Mouse (Mus musculus): ENCODE measurements at regions not wholly inside any gene's neighbourhood (a gene's known extent, or its start where the extent isn't known, plus 50 kb on each side); places are given as distances from the start of the nearest gene placed in this dataset.

DNA sequence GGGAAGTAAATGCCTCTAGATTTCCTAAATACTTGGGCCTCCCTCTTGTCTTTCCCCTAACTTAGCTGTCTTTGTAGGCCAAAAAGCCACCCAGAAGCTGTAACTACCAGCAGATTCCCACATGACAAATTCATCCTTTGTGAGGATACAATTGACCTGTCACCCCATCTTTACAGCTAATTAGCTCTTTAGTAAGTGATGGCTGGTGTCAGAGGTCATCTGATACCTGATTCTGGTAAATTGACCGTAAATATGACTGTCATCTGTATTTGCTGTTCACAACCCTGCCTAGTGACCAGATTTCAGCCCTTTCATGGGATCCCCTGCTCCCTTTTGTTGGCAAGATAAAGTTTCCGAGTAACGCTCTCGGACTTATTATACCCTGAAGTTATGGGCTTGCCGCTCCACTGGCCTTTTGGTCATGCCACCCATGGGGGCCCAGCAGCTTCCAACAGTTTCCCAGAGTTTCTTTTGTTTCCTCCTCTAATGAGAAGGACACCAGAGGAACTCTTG lies 279.5 kb downstream of the Gpat3 start:
- H3K4me3 ChIP-seq (replicated peaks in 1 of 3; ENCODE audit: low read depth in 2 of 3, low read length in 2 of 3, poor library complexity in 1 of 3), result no peak overlapping the region
- no peak overlapping the region for H3K4me2 ChIP-seq (ENCODE audit: insufficient read depth, low read depth, poor library complexity, severe bottlenecking)
- no peak overlapping the region for H3K27ac ChIP-seq (ENCODE audit: insufficient read depth, low read depth)
- no peaks in the 10 kb centered on the region for H3K79me2 ChIP-seq (replicated peaks; ENCODE audit: control insufficient read depth, extremely low read depth, insufficient read depth, poor library complexity, severe bottlenecking)
- peaks cover 4% of the 10 kb centered on the region in 2 experiments; a peak in 3 of 4 replicates for H3K4me1 ChIP-seq (ENCODE audit: control insufficient read depth in 1 of 2, insufficient read depth in 2 of 2)
- in situ Hi-C loops (cut with MboI; ENCODE audit: low pct_ligation_motif_present, low pct_unique_long_range_greater_than_20kb, low sequenced_read_pairs), result loop anchor here (10.0 kb wide), 1 partner anchor 100 kb away; no protein-coding TSS in a partner anchor
- H3K27me3 ChIP-seq (replicated peaks), result no peaks in the 10 kb centered on the region
- TF ChIP-seq USF2 (conservative IDR thresholded peaks at IDR 0.05; ENCODE audit: low read depth, low read length) (no peak), PAX5 (IDR thresholded peaks at IDR 0.05; ENCODE audit: low read length) (no peak), ZNF384 (IDR thresholded peaks at IDR 0.05; ENCODE audit: low read depth, low read length) (no peak), NELFE (IDR thresholded peaks at IDR 0.05; ENCODE audit: low read depth, low read length) (no peak), MAZ (IDR thresholded peaks at IDR 0.05; ENCODE audit: low read depth, low read length) (no peak), ELF1 (IDR thresholded peaks at IDR 0.05; ENCODE audit: low read depth, low read length) (no peak), USF1 (IDR thresholded peaks at IDR 0.05; ENCODE audit: low read depth, low read length) (no peak), CHD2 (IDR thresholded peaks at IDR 0.05; ENCODE audit: low read length) (no peak), HCFC1 (IDR thresholded peaks at IDR 0.05; ENCODE audit: low read depth, low read length) (no peak), POLR2A (IDR thresholded peaks at IDR 0.05; ENCODE audit: low read depth, low read length) (no peak), SIN3A (IDR thresholded peaks at IDR 0.05; ENCODE audit: low read length) (no peak), MAFK (IDR thresholded peaks at IDR 0.05; ENCODE audit: insufficient replicate concordance, low read length) (no peak), CTCF (conservative IDR thresholded peaks at IDR 0.05 in 1 of 2, IDR thresholded peaks at IDR 0.05 in 1 of 2; ENCODE audit: low read depth in 2 of 2, low read length in 2 of 2) (no peak), ETS1 (conservative IDR thresholded peaks at IDR 0.05; ENCODE audit: low read depth, low read length) (no peak), EP300 (IDR thresholded peaks at IDR 0.05; ENCODE audit: low read length) (no peak), RCOR1 (conservative IDR thresholded peaks at IDR 0.05; ENCODE audit: low read depth, low read length) (no peak), TCF12 (IDR thresholded peaks at IDR 0.05; ENCODE audit: low read depth, low read length) (no peak), CHD1 (IDR thresholded peaks at IDR 0.05; ENCODE audit: low read depth, low read length) (no peak)
- no peaks in the 10 kb centered on the region for H3K9me3 ChIP-seq (replicated peaks; ENCODE audit: low read length)
- no peaks in the 10 kb centered on the region for H3K36me3 ChIP-seq (replicated peaks in 1 of 2; ENCODE audit: control insufficient read depth in 1 of 2, insufficient read depth in 1 of 2, low read length in 1 of 2)
- dilution Hi-C loops (cut with MboI; ENCODE audit: extremely low pct_ligation_motif_present, extremely low pct_unique_long_range_greater_than_20kb, low sequenced_read_pairs), result no loop called here
- DNase-seq (ENCODE audit: extremely low read depth), result no peak
- H3K9ac ChIP-seq (ENCODE audit: insufficient read depth, low read depth), result no peak overlapping the region

DNA sequence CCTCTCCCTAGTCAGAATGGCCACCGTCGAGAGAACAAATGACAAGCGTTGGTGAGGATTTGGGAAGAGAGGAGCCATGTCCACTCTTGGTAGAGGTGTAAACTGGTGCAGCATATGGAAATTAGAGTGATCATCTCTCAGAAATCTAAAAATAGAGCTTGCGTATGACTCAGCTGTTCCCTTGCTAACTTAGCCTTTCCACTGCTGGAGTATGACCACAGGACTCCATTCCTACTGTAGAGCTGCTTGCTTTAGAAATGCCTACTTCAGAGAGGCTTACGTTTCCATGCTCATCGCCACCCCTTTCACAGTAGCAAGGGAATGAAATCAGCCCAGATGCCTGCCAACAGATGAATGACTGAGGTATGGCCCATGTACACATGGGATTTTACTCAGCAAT lies 277.4 kb downstream of the Gpat3 start:
- Histone ChIP-seq H3K4me2 (ENCODE audit: insufficient read depth, low read depth, poor library complexity, severe bottlenecking) (peak overlapping the region; percentile 13; the same call in 1 of the 2 replicates), H3K9me3 (replicated peaks; ENCODE audit: low read length) (no peaks in the 10 kb centered on the region), H3K27me3 (replicated peaks) (no peaks in the 10 kb centered on the region), H3K27ac (ENCODE audit: insufficient read depth, low read depth) (no peak overlapping the region), H3K9ac (ENCODE audit: insufficient read depth, low read depth) (no peak overlapping the region), H3K36me3 (replicated peaks in 1 of 2; ENCODE audit: control insufficient read depth in 1 of 2, insufficient read depth in 1 of 2, low read length in 1 of 2) (no peaks in the 10 kb centered on the region), H3K79me2 (replicated peaks; ENCODE audit: control insufficient read depth, extremely low read depth, insufficient read depth, poor library complexity, severe bottlenecking) (no peaks in the 10 kb centered on the region), H3K4me3 (replicated peaks in 1 of 3; ENCODE audit: low read depth in 2 of 3, low read length in 2 of 3, poor library complexity in 1 of 3) (no peak overlapping the region), H3K4me1 (ENCODE audit: control insufficient read depth in 1 of 2, insufficient read depth in 2 of 2) (peaks cover 4% of the 10 kb centered on the region in 2 experiments; a peak in 3 of 4 replicates)
- in situ Hi-C loops (cut with MboI; ENCODE audit: low pct_ligation_motif_present, low pct_unique_long_range_greater_than_20kb, low sequenced_read_pairs) (loop anchor here (10.0 kb wide), 1 partner anchor 98 kb away; no protein-coding TSS in a partner anchor), dilution Hi-C loops (cut with MboI; ENCODE audit: extremely low pct_ligation_motif_present, extremely low pct_unique_long_range_greater_than_20kb, low sequenced_read_pairs) (no loop called here)
- DNase-seq (ENCODE audit: extremely low read depth), result peak; percentile 9
- TF ChIP-seq POLR2A (IDR thresholded peaks at IDR 0.05; ENCODE audit: low read depth, low read length) (no peak), TCF12 (IDR thresholded peaks at IDR 0.05; ENCODE audit: low read depth, low read length) (no peak), EP300 (IDR thresholded peaks at IDR 0.05; ENCODE audit: low read length) (0 out of 2 replicates have a peak, but pooled peaks have one; percentile 25), MEF2A (IDR thresholded peaks at IDR 0.05; ENCODE audit: borderline replicate concordance, low read depth, low read length) (peak; percentile 84; the same call in 1 of the 2 replicates), JUN (IDR thresholded peaks at IDR 0.05; ENCODE audit: insufficient read depth, low read depth, low read length) (peak; percentile 15; the same call in 1 of the 2 replicates)

All from CH12.LX (cell line).